Mouse (Mus musculus): ENCODE data around the gene Alg12.
"Not testable (repeated sequence)": the region's sequence is repeated elsewhere in the genome, so short reads cannot be mapped to it uniquely, and the experiment has no call there.

The Alg12 gene

GRCm38 (mm10) chr15:88831482-88831881 lies 12.4 kb upstream of the Alg12 start:
- in situ Hi-C loops (cut with MboI, MseI): no loop called here

GRCm38 (mm10) chr15:88830696-88831095 lies 11.6 kb upstream of the Alg12 start:
- in situ Hi-C loops (cut with MboI, MseI): no loop called here

GRCm38 (mm10) chr15:88829791-88830440 lies 10.8 kb upstream of the Alg12 start:
- in situ Hi-C loops (cut with MboI, MseI): loop anchor here (5.0 to 10.0 kb wide), 3 partner anchors 32 to 255 kb away; partner anchors contain the start of genes Pim3 and Selenoo

GRCm38 (mm10) chr15:88828800-88829705 lies 9.9 kb upstream of the Alg12 start:
- in situ Hi-C loops (cut with MboI, MseI): loop anchor here (5.0 to 10.0 kb wide), 3 partner anchors 33 to 256 kb away; partner anchors contain the start of genes Pim3 and Selenoo

GRCm38 (mm10) chr15:88827991-88828799 lies 9.1 kb upstream of the Alg12 start:
- in situ Hi-C loops (cut with MboI, MseI): loop anchor here (5.0 to 10.0 kb wide), 3 partner anchors 34 to 257 kb away; partner anchors contain the start of genes Pim3 and Selenoo

- in situ Hi-C loops (cut with MboI, MseI): loop anchor here (5.0 to 10.0 kb wide), 3 partner anchors 35 to 257 kb away; partner anchors contain the start of genes Pim3 and Selenoo
Observed at GRCm38 (mm10) chr15:88827466-88827865, 8.3 kb upstream of the Alg12 start.

GRCm38 (mm10) chr15:88823376-88823775 lies 4.3 kb upstream of the Alg12 start:
- in situ Hi-C loops (cut with MboI, MseI): loop anchor here (5.0 to 10.0 kb wide), 2 partner anchors 66 to 261 kb away; partner anchors contain the start of gene Selenoo

- in situ Hi-C loops (cut with MboI, MseI): loop anchor here (5.0 to 10.0 kb wide), 2 partner anchors 65 to 262 kb away; partner anchors contain the start of gene Selenoo
Observed at GRCm38 (mm10) chr15:88822513-88822912, 3.4 kb upstream of the Alg12 start.

GRCm38 (mm10) chr15:88821403-88821802 lies 2.3 kb upstream of the Alg12 start:
- in situ Hi-C loops (cut with MboI, MseI): loop anchor here (5.0 to 10.0 kb wide), 2 partner anchors 64 to 263 kb away; partner anchors contain the start of gene Selenoo

GRCm38 (mm10) chr15:88819906-88820303 lies 787 bp upstream of the Alg12 start:
- in situ Hi-C loops (cut with MboI, MseI): loop anchor here (5.0 to 10.0 kb wide), 2 partner anchors 63 to 265 kb away; partner anchors contain the start of gene Selenoo

- in situ Hi-C loops (cut with MboI, MseI): no loop called here
Observed at GRCm38 (mm10) chr15:88815196-88815700, 3.9 kb downstream of the Alg12 start.

GRCm38 (mm10) chr15:88814411-88815047 lies 4.6 kb downstream of the Alg12 start:
- in situ Hi-C loops (cut with MboI, MseI): no loop called here

GRCm38 (mm10) chr15:88813873-88814272 lies 5.2 kb downstream of the Alg12 start:
- in situ Hi-C loops (cut with MboI, MseI): not testable (repeated sequence)

GRCm38 (mm10) chr15:88813262-88813661 lies 5.9 kb downstream of the Alg12 start:
- in situ Hi-C loops (cut with MboI, MseI): no loop called here

- in situ Hi-C loops (cut with MboI, MseI): no loop called here
Observed at GRCm38 (mm10) chr15:88810369-88810768, 8.7 kb downstream of the Alg12 start.

- in situ Hi-C loops (cut with MboI, MseI): loop anchor here (10.0 kb wide), 1 partner anchor 403 kb away; no protein-coding TSS in a partner anchor
Observed at GRCm38 (mm10) chr15:88808121-88808520, 11.0 kb downstream of the Alg12 start.

- in situ Hi-C loops (cut with MboI, MseI): loop anchor here (10.0 kb wide), 1 partner anchor 398 kb away; no protein-coding TSS in a partner anchor
Observed at GRCm38 (mm10) chr15:88802348-88802747, 16.8 kb downstream of the Alg12 start.

GRCm38 (mm10) chr15:88801903-88802302 lies 17.2 kb downstream of the Alg12 start:
- in situ Hi-C loops (cut with MboI, MseI): loop anchor here (10.0 kb wide), 1 partner anchor 397 kb away; no protein-coding TSS in a partner anchor

GRCm38 (mm10) chr15:88800921-88801354 lies 18.2 kb downstream of the Alg12 start:
- in situ Hi-C loops (cut with MboI, MseI): loop anchor here (10.0 kb wide), 1 partner anchor 396 kb away; no protein-coding TSS in a partner anchor

GRCm38 (mm10) chr15:88799950-88800371 lies 19.2 kb downstream of the Alg12 start:
- in situ Hi-C loops (cut with MboI, MseI): loop anchor here (10.0 kb wide), 1 partner anchor 395 kb away; no protein-coding TSS in a partner anchor
